Mouse (Mus musculus): ENCODE data around the gene Usp33. TPM values are rescaled to one million over a fixed set of nuclear protein-coding genes. Genes with fewer than 3 reads are reported as not detected.

Gene Usp33
- polyA plus RNA-seq, 1 experiment from 2014 or later: 45.8 TPM

DNA sequence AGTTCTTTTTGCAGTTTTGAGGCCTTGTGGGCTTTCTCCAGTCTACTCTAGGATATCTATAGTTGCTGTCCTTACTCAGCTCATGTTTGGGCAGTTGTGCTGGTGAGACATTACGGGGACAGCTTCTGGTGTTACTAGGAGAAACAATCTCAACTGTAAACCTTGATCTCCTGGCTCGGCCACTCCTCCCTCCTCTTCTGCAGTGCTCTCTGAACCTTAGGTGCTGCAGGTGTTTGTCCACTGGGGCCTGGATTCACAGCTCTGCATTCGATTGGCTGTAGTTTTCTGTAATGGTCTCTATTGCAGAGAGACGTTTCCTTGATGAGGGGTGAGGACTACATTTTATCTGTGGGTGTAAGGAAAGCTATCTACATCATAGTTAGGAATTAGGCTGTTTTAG lies 6.0 kb downstream of the Usp33 start:
- Histone ChIP-seq H3K4me2 (ENCODE audit: low read depth, low read length) (no peak overlapping the region), H3K4me1 (ENCODE audit: control insufficient read depth, insufficient read depth, low read length) (peaks cover 35% of the 10 kb centered on the region), H3K9ac (ENCODE audit: low read length) (no peak overlapping the region), H3K9me3 (replicated peaks; ENCODE audit: control insufficient read depth, low read length) (no peaks in the 10 kb centered on the region), H3K27ac (ENCODE audit: low read length) (no peak overlapping the region), H3K4me3 (replicated peaks; ENCODE audit: low read length) (no peak overlapping the region), H3K27me3 (ENCODE audit: control insufficient read depth, insufficient read depth, low read length) (no peaks in the 10 kb centered on the region), H3K36me3 (ENCODE audit: control insufficient read depth, insufficient read depth, low read length) (no peaks in the 10 kb centered on the region)
- ATAC-seq (ENCODE audit: insufficient read depth, low FRiP score): no peak
- 59% methylated on average over 4 of the region's 4 CpGs for WGBS

- Histone ChIP-seq H3K36me3 (ENCODE audit: control insufficient read depth, insufficient read depth, low read length) (no peaks in the 10 kb centered on the region), H3K9me3 (replicated peaks; ENCODE audit: control insufficient read depth, low read length) (no peaks in the 10 kb centered on the region), H3K4me3 (replicated peaks; ENCODE audit: low read length) (no peak overlapping the region), H3K4me2 (ENCODE audit: low read depth, low read length) (no peak overlapping the region), H3K4me1 (ENCODE audit: control insufficient read depth, insufficient read depth, low read length) (peaks cover 30% of the 10 kb centered on the region), H3K9ac (ENCODE audit: low read length) (no peak overlapping the region), H3K27me3 (ENCODE audit: control insufficient read depth, insufficient read depth, low read length) (no peaks in the 10 kb centered on the region), H3K27ac (ENCODE audit: low read length) (no peak overlapping the region)
- ATAC-seq (ENCODE audit: insufficient read depth, low FRiP score): no peak
- WGBS: 70% methylated on average over 10 of the region's 10 CpGs
These were observed 7.3 kb downstream of the Usp33 start for GRCm38 (mm10) chr3:152353434-152354177.

DNA sequence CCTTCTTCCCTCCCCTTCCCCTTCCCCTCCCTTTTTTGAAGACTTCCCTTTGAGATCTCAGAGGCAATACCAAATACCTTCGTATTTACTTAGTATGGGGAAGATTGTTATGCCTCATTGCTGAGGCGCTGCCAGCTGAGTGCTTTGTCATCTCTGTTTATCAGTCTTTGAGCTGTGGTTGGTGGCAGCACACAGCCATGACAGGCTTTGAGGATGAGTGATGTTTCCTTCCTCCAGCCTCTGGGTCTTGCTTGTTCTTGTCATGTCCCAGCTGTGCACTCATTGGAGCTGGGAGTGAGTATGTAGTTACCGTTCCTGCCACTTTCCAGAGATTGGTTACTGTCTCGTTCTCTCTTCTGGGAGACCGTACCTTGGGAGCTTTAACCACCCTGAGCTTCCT lies 9.1 kb downstream of the Usp33 start:
- WGBS: 20% methylated on average over 5 of the region's 5 CpGs
- Histone ChIP-seq H3K9me3 (replicated peaks; ENCODE audit: control insufficient read depth, low read length) (no peaks in the 10 kb centered on the region), H3K9ac (ENCODE audit: low read length) (no peak overlapping the region), H3K4me3 (replicated peaks; ENCODE audit: low read length) (no peak overlapping the region), H3K27me3 (ENCODE audit: control insufficient read depth, insufficient read depth, low read length) (no peaks in the 10 kb centered on the region), H3K27ac (ENCODE audit: low read length) (no peak overlapping the region), H3K36me3 (ENCODE audit: control insufficient read depth, insufficient read depth, low read length) (no peaks in the 10 kb centered on the region; the same call in 1 of the 2 replicates), H3K4me1 (ENCODE audit: control insufficient read depth, insufficient read depth, low read length) (peaks cover 23% of the 10 kb centered on the region; the same call in 1 of the 2 replicates), H3K4me2 (ENCODE audit: low read depth, low read length) (no peak overlapping the region)
- ATAC-seq (ENCODE audit: insufficient read depth, low FRiP score): peak; percentile 59; the same call in 1 of the 2 replicates

DNA sequence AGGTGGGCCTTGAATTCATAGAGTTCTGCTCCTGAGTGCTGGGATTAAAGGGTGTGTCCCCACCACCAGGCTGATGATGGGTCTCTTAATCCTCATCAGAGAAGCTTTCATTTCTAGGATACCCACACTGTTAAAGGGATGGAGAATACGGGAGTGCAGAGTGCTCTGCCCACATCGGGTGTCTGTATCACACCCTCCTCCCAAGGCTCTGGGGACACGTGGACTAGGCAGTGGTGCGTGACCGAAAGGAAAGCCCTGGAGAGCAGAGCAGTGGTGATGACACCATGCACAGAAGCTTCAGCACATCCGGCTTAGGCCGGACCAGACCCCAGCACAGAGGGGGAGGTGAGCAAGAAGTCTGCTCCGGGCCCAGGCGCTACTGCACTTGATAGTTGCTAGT lies 10.5 kb downstream of the Usp33 start:
- 90% methylated on average over 9 of the region's 9 CpGs for WGBS
- peaks cover 19% of the 10 kb centered on the region; the same call in 1 of the 2 replicates for H3K4me1 ChIP-seq (ENCODE audit: control insufficient read depth, insufficient read depth, low read length)
- H3K4me2 ChIP-seq (ENCODE audit: low read depth, low read length): no peak overlapping the region
- ATAC-seq (ENCODE audit: insufficient read depth, low FRiP score): no peak
- no peaks in the 10 kb centered on the region for H3K27me3 ChIP-seq (ENCODE audit: control insufficient read depth, insufficient read depth, low read length)
- H3K27ac ChIP-seq (ENCODE audit: low read length): no peak overlapping the region
- H3K9me3 ChIP-seq (replicated peaks; ENCODE audit: control insufficient read depth, low read length): no peaks in the 10 kb centered on the region
- no peak overlapping the region for H3K9ac ChIP-seq (ENCODE audit: low read length)
- peaks cover 8% of the 10 kb centered on the region for H3K36me3 ChIP-seq (ENCODE audit: control insufficient read depth, insufficient read depth, low read length)
- no peak overlapping the region for H3K4me3 ChIP-seq (replicated peaks; ENCODE audit: low read length)

DNA sequence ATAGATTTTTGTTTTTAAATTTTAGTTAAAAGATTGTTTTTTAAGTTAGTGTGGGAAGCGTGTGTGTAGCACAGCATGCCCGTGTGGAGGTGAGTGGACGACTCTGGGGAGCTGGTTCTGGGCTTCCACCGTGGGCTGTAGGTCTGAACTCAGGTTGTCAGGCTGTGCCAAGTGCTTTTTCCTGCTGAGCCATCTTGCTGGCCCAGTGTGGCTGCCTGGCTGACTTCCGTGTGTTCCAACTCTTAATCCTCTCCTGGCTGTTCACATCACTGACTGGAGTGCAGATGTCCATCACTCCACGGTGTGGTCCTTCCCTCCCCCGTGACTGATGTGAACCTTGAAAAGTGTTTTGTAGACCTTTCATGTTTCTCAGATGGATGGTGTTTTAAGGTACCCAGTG lies 12.9 kb downstream of the Usp33 start:
- Histone ChIP-seq H3K4me3 (replicated peaks; ENCODE audit: low read length) (no peak overlapping the region), H3K27ac (ENCODE audit: low read length) (no peak overlapping the region), H3K9ac (ENCODE audit: low read length) (no peak overlapping the region), H3K36me3 (ENCODE audit: control insufficient read depth, insufficient read depth, low read length) (peaks cover 17% of the 10 kb centered on the region), H3K4me1 (ENCODE audit: control insufficient read depth, insufficient read depth, low read length) (peaks cover 6% of the 10 kb centered on the region; the same call in 1 of the 2 replicates), H3K27me3 (ENCODE audit: control insufficient read depth, insufficient read depth, low read length) (no peaks in the 10 kb centered on the region), H3K9me3 (replicated peaks; ENCODE audit: control insufficient read depth, low read length) (no peaks in the 10 kb centered on the region), H3K4me2 (ENCODE audit: low read depth, low read length) (no peak overlapping the region)
- ATAC-seq (ENCODE audit: insufficient read depth, low FRiP score): no peak
- WGBS: 79% methylated on average over 7 of the region's 7 CpGs

DNA sequence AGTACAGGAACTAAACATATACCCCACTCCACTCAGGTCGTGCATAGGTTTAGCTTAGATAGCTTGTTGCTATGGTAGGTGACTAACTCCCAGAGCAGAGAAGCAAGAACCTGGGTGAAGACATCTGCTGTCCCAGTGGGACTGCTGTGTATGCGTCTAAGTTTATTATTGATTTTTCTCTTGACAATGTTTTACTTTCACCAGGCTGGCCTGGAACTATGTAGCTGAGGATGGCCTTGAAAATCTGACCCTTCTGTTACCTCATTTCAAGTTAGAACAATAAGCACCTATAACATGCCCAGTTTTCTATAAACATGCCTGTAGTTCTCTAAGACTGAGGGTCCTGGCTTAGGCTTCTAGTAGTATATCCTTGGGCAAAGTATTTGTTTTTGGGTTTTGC lies 17.9 kb downstream of the Usp33 start:
- no peak overlapping the region for H3K4me3 ChIP-seq (replicated peaks; ENCODE audit: low read length)
- H3K4me2 ChIP-seq (ENCODE audit: low read depth, low read length): no peak overlapping the region
- no peaks in the 10 kb centered on the region for H3K27me3 ChIP-seq (ENCODE audit: control insufficient read depth, insufficient read depth, low read length)
- peaks cover 30% of the 10 kb centered on the region for H3K36me3 ChIP-seq (ENCODE audit: control insufficient read depth, insufficient read depth, low read length)
- H3K4me1 ChIP-seq (ENCODE audit: control insufficient read depth, insufficient read depth, low read length): no peaks in the 10 kb centered on the region
- no peak overlapping the region for H3K27ac ChIP-seq (ENCODE audit: low read length)
- no peaks in the 10 kb centered on the region for H3K9me3 ChIP-seq (replicated peaks; ENCODE audit: control insufficient read depth, low read length)
- H3K9ac ChIP-seq (ENCODE audit: low read length): no peak overlapping the region
- WGBS: 87% methylated on average over 2 of the region's 2 CpGs
- ATAC-seq (ENCODE audit: insufficient read depth, low FRiP score): no peak

DNA sequence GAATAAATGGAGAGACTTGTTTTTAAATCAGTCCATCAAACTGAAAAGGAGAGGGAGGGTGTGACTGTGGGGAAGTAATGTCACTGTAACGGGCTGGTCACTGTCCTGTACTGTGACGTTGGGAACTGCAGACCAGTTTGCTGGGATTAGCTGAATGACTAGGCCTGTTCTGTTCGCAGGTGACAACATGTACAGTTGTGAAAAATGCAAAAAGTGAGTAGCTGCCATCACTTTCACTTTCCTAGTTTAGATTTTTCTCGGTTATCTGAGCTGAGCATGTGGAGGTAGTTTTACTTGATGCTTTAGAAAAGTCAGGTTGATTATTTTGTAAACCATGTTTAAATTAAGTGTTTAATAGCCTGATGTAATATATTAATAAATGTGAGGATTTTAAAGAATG lies 29.8 kb downstream of the Usp33 start:
- H3K4me1 ChIP-seq (ENCODE audit: control insufficient read depth, insufficient read depth, low read length): no peaks in the 10 kb centered on the region; the same call in 1 of the 2 replicates
- H3K27me3 ChIP-seq (ENCODE audit: control insufficient read depth, insufficient read depth, low read length): no peaks in the 10 kb centered on the region
- no peak overlapping the region for H3K27ac ChIP-seq (ENCODE audit: low read length)
- WGBS: 82% methylated on average over 4 of the region's 4 CpGs
- H3K9me3 ChIP-seq (replicated peaks; ENCODE audit: control insufficient read depth, low read length): no peaks in the 10 kb centered on the region
- peaks cover 23% of the 10 kb centered on the region for H3K36me3 ChIP-seq (ENCODE audit: control insufficient read depth, insufficient read depth, low read length)
- no peak overlapping the region for H3K4me2 ChIP-seq (ENCODE audit: low read depth, low read length)
- H3K9ac ChIP-seq (ENCODE audit: low read length): no peak overlapping the region
- no peak overlapping the region for H3K4me3 ChIP-seq (replicated peaks; ENCODE audit: low read length)
- ATAC-seq (ENCODE audit: insufficient read depth, low FRiP score): no peak

DNA sequence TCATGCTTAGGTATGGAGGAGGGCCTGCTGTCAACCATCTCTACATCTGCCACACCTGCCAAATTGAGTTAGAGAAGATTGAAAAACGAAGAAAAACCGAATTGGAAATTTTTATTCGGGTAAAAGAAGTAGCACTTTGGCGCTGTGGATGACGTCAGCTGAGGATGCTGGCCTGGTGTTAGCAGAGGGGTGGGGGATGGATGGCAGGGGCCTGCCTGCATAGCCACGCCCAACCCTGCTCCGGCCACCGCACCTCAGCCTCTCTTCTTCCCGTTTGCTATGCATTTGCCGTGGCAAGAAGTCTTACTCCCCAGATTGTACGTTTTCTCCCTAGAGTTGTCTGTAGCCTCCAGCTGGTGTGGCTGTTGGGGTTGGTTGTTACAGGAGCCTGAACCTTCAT lies 37.8 kb downstream of the Usp33 start:
- 61% methylated on average over 11 of the region's 11 CpGs for WGBS
- no peaks in the 10 kb centered on the region for H3K9me3 ChIP-seq (replicated peaks; ENCODE audit: control insufficient read depth, low read length)
- ATAC-seq (ENCODE audit: insufficient read depth, low FRiP score): no peak
- H3K27ac ChIP-seq (ENCODE audit: low read length): no peak overlapping the region
- no peaks in the 10 kb centered on the region for H3K4me1 ChIP-seq (ENCODE audit: control insufficient read depth, insufficient read depth, low read length)
- H3K27me3 ChIP-seq (ENCODE audit: control insufficient read depth, insufficient read depth, low read length): no peaks in the 10 kb centered on the region
- H3K4me2 ChIP-seq (ENCODE audit: low read depth, low read length): no peak overlapping the region
- peaks cover 12% of the 10 kb centered on the region; the same call in 1 of the 2 replicates for H3K36me3 ChIP-seq (ENCODE audit: control insufficient read depth, insufficient read depth, low read length)
- no peak overlapping the region for H3K9ac ChIP-seq (ENCODE audit: low read length)
- no peak overlapping the region for H3K4me3 ChIP-seq (replicated peaks; ENCODE audit: low read length)

DNA sequence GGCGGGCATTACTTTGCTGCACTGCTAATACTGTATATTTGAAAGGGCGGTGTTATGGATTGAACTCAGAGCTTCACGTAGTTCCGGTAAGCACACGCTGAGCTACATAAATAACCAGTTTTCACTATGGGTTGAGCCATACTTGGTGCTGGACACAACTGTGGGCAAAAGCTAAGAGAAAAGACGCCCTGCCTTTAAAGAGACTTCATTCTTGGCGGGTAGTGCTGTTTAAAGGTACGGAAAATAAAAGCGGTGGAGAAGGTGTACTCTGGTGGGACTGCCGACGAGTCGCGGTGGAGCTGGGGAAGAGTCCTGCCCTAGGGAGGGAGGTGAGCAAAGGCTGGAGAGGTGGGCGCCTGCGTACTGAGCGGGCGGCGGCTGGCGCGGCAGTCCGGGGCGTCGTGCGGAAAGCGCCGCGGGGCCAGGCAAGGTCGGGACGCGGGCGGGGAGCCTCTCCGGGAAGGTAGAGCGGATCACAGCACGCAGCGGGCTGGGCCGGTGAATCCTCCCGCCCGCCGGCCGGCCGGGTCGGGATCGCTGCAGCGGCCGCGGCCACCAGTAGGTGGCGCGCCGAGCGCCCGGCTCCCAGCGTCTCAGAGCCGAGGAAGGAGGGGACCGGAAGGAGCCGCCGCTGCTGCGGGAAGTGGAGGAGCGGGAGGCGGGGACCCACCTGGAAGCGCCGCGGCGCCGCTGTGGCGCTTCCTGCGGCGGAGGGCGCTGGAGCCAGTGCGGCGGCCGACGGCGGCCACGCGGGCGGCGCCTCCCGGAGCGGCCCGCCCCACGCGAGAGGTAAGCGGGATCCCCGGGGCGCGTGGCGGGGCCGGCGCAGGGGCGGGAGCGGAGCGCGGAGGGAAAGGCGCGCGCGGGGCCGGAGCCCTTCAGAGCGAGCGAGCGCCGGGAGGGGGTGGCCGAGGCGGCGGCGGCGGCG lies 49.3 kb downstream of the Usp33 start, which contains the start of gene Zzz3:
Gene Zzz3 (plus strand): TSS at position 124 of the 928 bp plus-strand sequence.
- ATAC-seq (ENCODE audit: insufficient read depth, low FRiP score): peak; percentile 94
- H3K4me2 ChIP-seq (ENCODE audit: low read depth, low read length): peak within 1 kb of the TSS; percentile 70
- H3K9me3 ChIP-seq (replicated peaks; ENCODE audit: control insufficient read depth, low read length): no peaks in the 10 kb centered on the region
- H3K27ac ChIP-seq (ENCODE audit: low read length): peak within 1 kb of the TSS; percentile 99
- peak within 1 kb of the TSS; percentile 87 for H3K4me3 ChIP-seq (replicated peaks; ENCODE audit: low read length)
- H3K4me1 ChIP-seq (ENCODE audit: control insufficient read depth, insufficient read depth, low read length): peaks cover 24% of the 10 kb centered on the region
- WGBS: under 1% methylated on average over 94 of the region's 108 CpGs
- H3K9ac ChIP-seq (ENCODE audit: low read length): peak within 1 kb of the TSS; percentile 96
- H3K36me3 ChIP-seq (ENCODE audit: control insufficient read depth, insufficient read depth, low read length): peaks cover 2% of the 10 kb centered on the region; the same call in 1 of the 2 replicates
- H3K27me3 ChIP-seq (ENCODE audit: control insufficient read depth, insufficient read depth, low read length): no peaks in the 10 kb centered on the region
